Mouse (Mus musculus) spleen, postnatal 4 days (tissue): ENCODE data around the gene Ppp1r8.
"Not testable (repeated sequence)": the region's sequence is repeated elsewhere in the genome, so short reads cannot be mapped to it uniquely, and the experiment has no call there.

Experiments
- DNase-seq, 2 experiments: peaks; one replicate each; pipeline ENCODE4 v3.0.0; 2022; ENCODE audit warnings: low spot score in 2 of 2

Gene Ppp1r8

GRCm38 (mm10) chr4:132807771-132808641, 35.0 kb downstream of the Ppp1r8 start:
- DNase-seq: peak; percentile 57 to 73

- no peak for DNase-seq
Measured at GRCm38 (mm10) chr4:132806620-132807191, 36.3 kb downstream of the Ppp1r8 start.

- DNase-seq: no peak
Measured at GRCm38 (mm10) chr4:132805599-132806197, 37.3 kb downstream of the Ppp1r8 start.

GRCm38 (mm10) chr4:132805146-132805545, 37.8 kb downstream of the Ppp1r8 start:
- no peak for DNase-seq

GRCm38 (mm10) chr4:132804331-132804730, 38.6 kb downstream of the Ppp1r8 start:
- DNase-seq: peak; percentile 41 to 66

- DNase-seq: no peak
Measured at GRCm38 (mm10) chr4:132803876-132804275, 39.1 kb downstream of the Ppp1r8 start.

GRCm38 (mm10) chr4:132803212-132803611, 39.8 kb downstream of the Ppp1r8 start:
- no peak for DNase-seq

GRCm38 (mm10) chr4:132802171-132802637, 40.8 kb downstream of the Ppp1r8 start:
- DNase-seq: peak; percentile 38 to 76

- no peak for DNase-seq
Measured at GRCm38 (mm10) chr4:132801176-132802077, 41.5 kb downstream of the Ppp1r8 start.

- DNase-seq: no peak
Measured at GRCm38 (mm10) chr4:132799845-132800244, 43.1 kb downstream of the Ppp1r8 start.

GRCm38 (mm10) chr4:132798666-132799065, 44.3 kb downstream of the Ppp1r8 start:
- not testable (repeated sequence) for DNase-seq

GRCm38 (mm10) chr4:132798028-132798427, 44.9 kb downstream of the Ppp1r8 start:
- no peak for DNase-seq

GRCm38 (mm10) chr4:132797461-132797860, 45.5 kb downstream of the Ppp1r8 start:
- DNase-seq: no peak

- peak; percentile 92 to 97 for DNase-seq
Measured at GRCm38 (mm10) chr4:132796196-132796886, 46.6 kb downstream of the Ppp1r8 start, which contains the start of gene Themis2. Gene Themis2 (minus strand): TSS chr4:132796387.

GRCm38 (mm10) chr4:132795171-132795570, 47.8 kb downstream of the Ppp1r8 start:
- DNase-seq: no peak

- DNase-seq: no peak
Measured at GRCm38 (mm10) chr4:132794760-132795159, 48.2 kb downstream of the Ppp1r8 start.

GRCm38 (mm10) chr4:132794028-132794427, 48.9 kb downstream of the Ppp1r8 start:
- no peak for DNase-seq

- not testable (repeated sequence) for DNase-seq
Measured at GRCm38 (mm10) chr4:132793322-132794004, 49.5 kb downstream of the Ppp1r8 start.

- no peak for DNase-seq
Measured at GRCm38 (mm10) chr4:132789731-132790130, 53.2 kb downstream of the Ppp1r8 start.

GRCm38 (mm10) chr4:132785228-132785627, 57.7 kb downstream of the Ppp1r8 start:
- no peak for DNase-seq
